Mouse (Mus musculus) frontal cortex, adult 2 months (tissue): Measurements from ENCODE around the gene Defb35. TPM values are rescaled to one million over a fixed set of nuclear protein-coding genes. Genes with fewer than 3 reads are reported as not detected.
"Not testable (repeated sequence)": the region's sequence is repeated elsewhere in the genome, so short reads cannot be mapped to it uniquely, and the experiment has no call there.

Experiments used
- DNase-seq, 2 experiments: peaks; one replicate each; pipeline ENCODE4 v3.0.0; 2022; ENCODE audit warnings: low spot score in 1 of 2; ENCODE audit errors: extremely low spot score in 1 of 2
- polyA plus RNA-seq: library from polyadenylated mRNA; depleted of rRNA; stranded (reverse); fragments of >200 nt; gene quantifications from 2 replicates; pipeline ENCODE4 v1.2.3, GENCODE M21; 2012; rRNA removed

Gene Defb35
- not detected in 2 replicates for polyA plus RNA-seq

- DNase-seq, result not testable (repeated sequence)
Measured at GRCm38 (mm10) chr8:21938052-21938451, at the start of gene Defb35. Defb35 (plus strand) TSS chr8:21938352.

GRCm38 (mm10) chr8:21906290-21906689 is 31.9 kb upstream of the Defb35 start, which contains the start of gene Defb11:
Defb11 (minus strand) TSS chr8:21906412.
- DNase-seq, result not testable (repeated sequence)

GRCm38 (mm10) chr8:21911931-21912330 is 26.2 kb upstream of the Defb35 start:
- DNase-seq, result no peak

- no peak for DNase-seq
Measured at GRCm38 (mm10) chr8:21912554-21912953, 25.6 kb upstream of the Defb35 start.

GRCm38 (mm10) chr8:21915625-21916024 is 22.5 kb upstream of the Defb35 start:
- peak; percentile 3 to 48 for DNase-seq

- not testable (repeated sequence) for DNase-seq
Measured at GRCm38 (mm10) chr8:21930754-21931153, 7.4 kb upstream of the Defb35 start.

GRCm38 (mm10) chr8:21932610-21933009 is 5.5 kb upstream of the Defb35 start, which contains the start of gene Defb15:
Defb15 (minus strand) TSS chr8:21932710.
- no peak for DNase-seq

GRCm38 (mm10) chr8:21946462-21946861 is 8.3 kb downstream of the Defb35 start, which contains the start of gene Defb13:
Defb13 (plus strand) TSS chr8:21946762.
- DNase-seq, result no peak

- no peak for DNase-seq
Measured at GRCm38 (mm10) chr8:21947311-21948017, 9.3 kb downstream of the Defb35 start.

- peak; percentile 11 to 79 for DNase-seq
Measured at GRCm38 (mm10) chr8:21955321-21955720, 17.2 kb downstream of the Defb35 start.

- DNase-seq, result no peak
Measured at GRCm38 (mm10) chr8:21956336-21956735, 18.2 kb downstream of the Defb35 start.

- DNase-seq, result no peak
Measured at GRCm38 (mm10) chr8:21958414-21958813, 20.3 kb downstream of the Defb35 start, which contains the start of gene Fam90a1a. Fam90a1a (plus strand) TSS chr8:21958714.

GRCm38 (mm10) chr8:21966646-21967045 is 28.5 kb downstream of the Defb35 start:
- DNase-seq, result no peak

GRCm38 (mm10) chr8:21969475-21969874 is 31.3 kb downstream of the Defb35 start, which contains the start of gene Ccdc70:
Ccdc70 (plus strand) TSS chr8:21969775.
- no peak for DNase-seq

GRCm38 (mm10) chr8:21978193-21978592 is 40.0 kb downstream of the Defb35 start:
- DNase-seq, result peak in 1 of 2 experiments; percentile 63

- peak; percentile 15 to 63 for DNase-seq
Measured at GRCm38 (mm10) chr8:21981664-21982337, 43.6 kb downstream of the Defb35 start.

Other genes with a start within 250 kb of the Defb35 start
- not detected in 2 replicates for gene AY761184, start 234.7 kb upstream of the Defb35 start, polyA plus RNA-seq
- not detected in 2 replicates for gene Defa24, start 203.9 kb upstream of the Defb35 start, polyA plus RNA-seq
- not detected in 2 replicates for gene Defb50, start 114.8 kb upstream of the Defb35 start, polyA plus RNA-seq
- gene Defb2, start 98.4 kb upstream of the Defb35 start, polyA plus RNA-seq, result not detected in 2 replicates
- gene Defb10, start 79.5 kb upstream of the Defb35 start, polyA plus RNA-seq, result not detected in 2 replicates
- gene Defb9, start 52.9 kb upstream of the Defb35 start, polyA plus RNA-seq, result not detected in 2 replicates
- gene Defb11, start 31.9 kb upstream of the Defb35 start, polyA plus RNA-seq, result not detected in 2 replicates
- not detected in 2 replicates for gene Defb15, start 5.6 kb upstream of the Defb35 start, polyA plus RNA-seq
- not detected in 2 replicates for gene Defb13, start 8.4 kb downstream of the Defb35 start, polyA plus RNA-seq
- not detected in 2 replicates for gene Fam90a1a, start 20.4 kb downstream of the Defb35 start, polyA plus RNA-seq
- not detected in 2 replicates for gene Ccdc70, start 31.4 kb downstream of the Defb35 start, polyA plus RNA-seq
- gene Atp7b, start 122.0 kb downstream of the Defb35 start, polyA plus RNA-seq, result 1.5 and 1.9 TPM in 2 replicates
- 11.4 and 12.8 TPM in 2 replicates for gene Alg11, start 122.4 kb downstream of the Defb35 start, polyA plus RNA-seq
- 0.13 and 0.32 TPM in 2 replicates for gene Nek5, start 186.7 kb downstream of the Defb35 start, polyA plus RNA-seq
- gene Nek3, start 228.1 kb downstream of the Defb35 start, polyA plus RNA-seq, result 3.8 and 4.4 TPM in 2 replicates
- 1.2 and 1.5 TPM in 2 replicates for gene Ckap2, start 247.5 kb downstream of the Defb35 start, polyA plus RNA-seq